Mouse (Mus musculus) C2C12 (cell line): ENCODE results near the gene Myl7.

Experiments used
- CTCF ChIP-seq: IDR thresholded peaks from one replicate; pipeline ENCODE4 v1.5.1; 2011; ENCODE audit not compliant: control insufficient read depth, insufficient read depth, insufficient read length
- MYOD1 ChIP-seq: IDR thresholded peaks from one replicate; pipeline ENCODE4 v1.6.1; 2011; ENCODE audit warnings: low read depth; ENCODE audit not compliant: control insufficient read depth, insufficient read length

DNA sequence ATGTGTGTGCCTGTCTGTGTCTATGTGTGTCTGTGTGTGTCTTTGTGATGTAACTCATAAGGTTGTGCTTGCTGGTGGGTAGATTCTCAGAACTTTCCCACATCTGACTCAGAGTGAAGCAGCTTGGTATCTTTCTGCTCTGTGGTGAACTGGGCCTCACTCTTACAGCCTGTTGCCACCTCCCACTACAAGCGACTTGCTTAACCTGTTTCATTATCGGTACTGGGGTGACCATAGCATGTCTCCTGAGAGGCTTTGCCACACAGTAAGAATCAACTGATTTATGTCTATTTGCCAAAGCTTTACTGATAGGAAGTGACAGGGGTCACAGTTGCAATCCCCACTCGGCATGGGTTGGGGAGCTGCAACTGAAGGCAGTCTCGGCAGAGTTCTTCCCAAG lies 10.1 kb upstream of the Myl7 start:
- TF ChIP-seq MYOD1 (no peak), CTCF (no peak)
